Mouse (Mus musculus) forebrain, embryonic 12.5 days (tissue): Measurements from ENCODE around the gene Slc18a2. TPM values are rescaled to one million over a fixed set of nuclear protein-coding genes. Genes with fewer than 3 reads are reported as not detected.

ENCODE experiments used
- ATAC-seq: fragments of 200-750 bp; cut with Nextera tagmentation; 2 replicates; pipeline ENCODE4 v1.8.0; 2017; ENCODE audit warnings: moderate TSS enrichment; ENCODE audit not compliant: low FRiP score
- H3K27ac ChIP-seq: fragments of 300-500 bp; sonication (generic); 2 replicates; pipeline ENCODE4 v1.5.1; 2016; ENCODE audit warnings: mild to moderate bottlenecking
- H3K27me3 ChIP-seq: fragments of 300-500 bp; sonication (generic); 2 replicates; pipeline ENCODE4 v1.6.1; 2016; ENCODE audit warnings: mild to moderate bottlenecking
- H3K36me3 ChIP-seq: fragments of 300-500 bp; sonication (generic); replicated peaks from 2 replicates; pipeline ENCODE4 v1.6.1; 2016; ENCODE audit warnings: mild to moderate bottlenecking
- H3K4me1 ChIP-seq: fragments of 300-500 bp; sonication (generic); 2 replicates; pipeline ENCODE4 v1.6.1; 2016
- H3K4me2 ChIP-seq: fragments of 300-500 bp; sonication (generic); 2 replicates; pipeline ENCODE4 v1.6.1; 2016; ENCODE audit warnings: mild to moderate bottlenecking, moderate library complexity
- H3K4me3 ChIP-seq: fragments of 300-500 bp; sonication (generic); replicated peaks from 2 replicates; pipeline ENCODE4 v1.5.1; 2016; ENCODE audit warnings: mild to moderate bottlenecking
- H3K9ac ChIP-seq: fragments of 300-500 bp; sonication (generic); 2 replicates; pipeline ENCODE4 v1.6.1; 2016; ENCODE audit warnings: mild to moderate bottlenecking
- H3K9me3 ChIP-seq: fragments of 300-500 bp; sonication (generic); 2 replicates; pipeline ENCODE4 v1.6.1; 2016
- WGBS: fragments of 180-500 bp; shearing (Covaris S2); methylation state at CpG from one replicate; pipeline ENCODE4 v1.1.7; 2016; 5-methylcytosine and 5-hydroxymethylcytosine counted together
- polyA plus RNA-seq: library from polyadenylated mRNA; unstranded; fragments of >200 nt; fragmentation: Nextera tagmentation; extraction: Ambion mirVana; gene quantifications from 2 replicates; pipeline ENCODE4 v1.2.1, GENCODE M21; 2016

The Slc18a2 gene
- polyA plus RNA-seq, 1 experiment from 2014 or later, result 22.1 TPM

DNA sequence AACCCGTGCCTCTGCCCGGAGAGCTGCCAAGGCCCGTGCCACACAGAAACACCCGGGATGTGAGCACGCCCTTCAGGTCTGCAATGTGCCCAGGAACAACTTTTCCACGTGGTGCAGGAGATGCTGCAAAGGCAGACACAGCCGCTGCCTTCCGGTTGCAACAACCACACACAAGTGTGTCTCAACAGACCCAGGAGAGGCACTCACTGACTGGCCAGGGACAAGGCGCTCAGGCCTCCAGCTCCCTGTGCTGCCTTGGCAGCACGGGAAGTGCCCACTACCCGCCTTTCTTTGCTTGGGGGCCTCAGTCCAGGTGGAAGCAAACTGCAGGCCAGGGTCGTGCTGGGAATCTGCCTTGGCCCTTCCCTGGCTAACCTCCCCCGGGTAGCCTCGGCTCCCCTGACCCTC is 83.6 kb downstream of the Slc18a2 start:
- Histone ChIP-seq H3K27ac (0 out of 2 replicates have a peak overlapping the region, but pooled peaks have one; percentile 93), H3K4me2 (peak overlapping the region; percentile 88), H3K27me3 (no peaks in the 10 kb centered on the region), H3K4me1 (peaks cover 39% of the 10 kb centered on the region), H3K4me3 (peak overlapping the region; percentile 92), H3K9me3 (no peaks in the 10 kb centered on the region), H3K9ac (peak overlapping the region; percentile 92), H3K36me3 (no peaks in the 10 kb centered on the region)
- no peak for ATAC-seq
- under 1% methylated on average over 14 of the region's 14 CpGs for WGBS

DNA sequence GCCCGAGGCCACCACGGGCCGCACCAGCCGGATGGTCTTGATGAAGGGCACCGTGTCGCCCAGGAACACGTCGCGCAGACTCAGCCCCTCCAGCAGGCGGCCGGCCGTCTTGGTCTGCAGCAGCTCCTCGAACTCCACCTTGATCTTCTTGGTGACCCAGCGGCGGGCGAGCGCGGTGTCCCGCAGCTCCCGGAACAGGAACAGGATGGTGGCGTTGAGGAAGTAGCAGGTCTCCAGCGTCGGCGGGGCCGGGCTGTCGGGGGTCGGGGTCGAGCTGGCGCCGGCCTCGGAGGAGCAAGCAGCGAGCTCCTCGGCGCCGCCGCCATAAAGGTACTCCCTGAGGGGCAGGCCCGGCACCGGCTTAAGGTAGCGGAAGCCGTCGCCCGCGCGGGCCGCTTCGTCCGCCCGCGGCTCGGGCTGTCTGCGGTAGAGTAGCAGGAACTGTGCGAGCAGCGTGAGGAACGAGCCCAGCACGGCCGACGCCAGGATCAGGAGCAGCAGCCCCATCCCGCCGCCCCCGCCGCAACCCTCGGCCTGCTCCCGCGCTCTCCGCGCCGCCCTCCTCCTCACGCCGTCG is 84.5 kb downstream of the Slc18a2 start:
- under 1% methylated on average over 53 of the region's 70 CpGs for WGBS

More for the DNA sequence above, 84.5 kb downstream of the Slc18a2 start:
- H3K4me3 ChIP-seq, result peak overlapping the region; percentile 92
- no peaks in the 10 kb centered on the region for H3K36me3 ChIP-seq
- H3K4me1 ChIP-seq, result peaks cover 39% of the 10 kb centered on the region
- H3K9ac ChIP-seq, result peak overlapping the region; percentile 92
- H3K27me3 ChIP-seq, result no peaks in the 10 kb centered on the region
- peak; percentile 66 for ATAC-seq
- peak overlapping the region; percentile 93 for H3K27ac ChIP-seq
- H3K4me2 ChIP-seq, result peak overlapping the region; percentile 88
- no peaks in the 10 kb centered on the region for H3K9me3 ChIP-seq

Other genes starting within 250 kb of the Slc18a2 start
- gene Shtn1, start 184.8 kb upstream of the Slc18a2 start, polyA plus RNA-seq, result 11.2 and 14.2 TPM in 2 replicates
- 4.2 and 6.8 TPM in 2 replicates for gene Vax1, start 90.8 kb upstream of the Slc18a2 start, polyA plus RNA-seq
- gene Kcnk18, start 41.7 kb upstream of the Slc18a2 start, polyA plus RNA-seq, result not detected in 2 replicates
- 3.0 and 11.5 TPM in 2 replicates for gene Rps12-ps3, start 61.4 kb downstream of the Slc18a2 start, polyA plus RNA-seq
- gene Pdzd8, start 84.9 kb downstream of the Slc18a2 start, polyA plus RNA-seq, result 15.0 and 15.9 TPM in 2 replicates
- 59.0 and 69.4 TPM in 2 replicates for gene Emx2, start 197.5 kb downstream of the Slc18a2 start, polyA plus RNA-seq